Mouse (Mus musculus) spleen, postnatal 10 days (tissue): Measurements from ENCODE around the gene Ppargc1a.

Source experiments
- DNase-seq, 2 experiments: peaks; one replicate each; pipeline ENCODE4 v3.0.0; 2021 to 2022; ENCODE audit warnings: low spot score in 2 of 2

Gene Ppargc1a

DNA sequence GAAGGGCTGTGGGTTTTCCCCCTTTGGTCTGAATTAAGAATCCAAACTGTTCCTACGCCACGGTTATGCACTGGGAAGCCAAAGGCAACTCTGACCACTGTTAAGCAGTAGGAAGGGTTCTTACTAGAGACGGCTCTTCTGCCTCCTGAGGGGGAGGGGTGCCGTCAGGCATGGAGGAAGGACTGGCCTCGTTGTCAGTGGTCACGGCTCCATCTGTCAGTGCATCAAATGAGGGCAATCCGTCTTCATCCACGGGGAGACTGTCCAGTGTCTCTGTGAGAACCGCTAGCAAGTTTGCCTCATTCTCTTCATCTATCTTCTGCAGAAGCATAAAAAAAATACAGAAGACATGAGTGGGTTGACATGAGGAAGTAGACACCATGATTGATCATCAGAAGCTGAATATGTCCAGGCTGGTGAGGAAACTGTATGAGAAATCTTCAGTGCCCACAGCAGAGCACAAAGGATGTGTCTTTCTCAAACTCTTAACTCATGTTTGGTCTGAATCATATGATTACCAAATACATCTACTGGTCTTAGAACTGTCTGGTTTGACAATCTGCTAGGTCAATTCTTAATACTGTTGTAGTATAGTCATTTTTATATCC, 69.5 kb downstream of the Ppargc1a start:
- no peak for DNase-seq

DNA sequence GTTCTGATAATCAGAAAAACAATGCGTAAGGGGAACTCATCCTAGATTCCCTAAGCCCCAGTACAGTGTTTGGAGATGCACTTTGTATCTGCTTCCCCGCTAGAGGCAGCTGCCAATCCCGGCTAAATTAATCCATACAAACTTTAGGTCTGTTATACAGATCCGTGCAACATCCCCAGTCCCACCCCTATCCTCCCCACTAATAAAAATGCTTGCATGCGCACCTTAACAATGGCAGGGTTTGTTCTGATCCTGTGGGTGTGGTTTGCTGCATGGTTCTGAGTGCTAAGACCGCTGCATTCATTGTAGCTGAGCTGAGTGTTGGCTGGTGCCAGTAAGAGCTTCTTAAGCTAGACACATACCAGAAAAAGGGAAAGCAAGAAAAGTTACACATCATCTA, 72.1 kb downstream of the Ppargc1a start:
- no peak for DNase-seq

DNA sequence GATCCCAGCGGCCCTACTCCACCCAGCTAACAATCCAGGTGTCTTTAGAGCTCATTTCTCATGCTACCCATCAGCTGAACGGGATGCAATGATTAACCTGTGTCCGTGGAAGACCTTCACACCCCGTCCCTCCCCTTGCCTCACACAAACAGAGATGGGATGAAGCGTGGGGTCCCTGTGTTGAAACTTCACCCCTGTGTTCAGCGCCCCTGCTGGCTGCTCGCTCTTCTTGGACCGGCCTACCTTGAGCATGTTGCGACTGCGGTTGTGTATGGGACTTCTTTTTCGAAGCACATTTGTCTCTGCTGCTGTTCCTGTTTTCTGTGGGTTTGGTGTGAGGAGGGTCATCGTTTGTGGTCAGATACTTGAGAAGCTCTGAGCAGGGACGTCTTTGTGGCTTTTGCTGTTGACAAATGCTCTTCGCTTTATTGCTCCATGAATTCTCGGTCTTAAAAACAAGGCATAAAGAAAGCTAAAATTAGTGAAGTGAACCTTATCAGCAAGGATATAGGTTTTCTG, 73.1 kb downstream of the Ppargc1a start:
- DNase-seq: no peak

DNA sequence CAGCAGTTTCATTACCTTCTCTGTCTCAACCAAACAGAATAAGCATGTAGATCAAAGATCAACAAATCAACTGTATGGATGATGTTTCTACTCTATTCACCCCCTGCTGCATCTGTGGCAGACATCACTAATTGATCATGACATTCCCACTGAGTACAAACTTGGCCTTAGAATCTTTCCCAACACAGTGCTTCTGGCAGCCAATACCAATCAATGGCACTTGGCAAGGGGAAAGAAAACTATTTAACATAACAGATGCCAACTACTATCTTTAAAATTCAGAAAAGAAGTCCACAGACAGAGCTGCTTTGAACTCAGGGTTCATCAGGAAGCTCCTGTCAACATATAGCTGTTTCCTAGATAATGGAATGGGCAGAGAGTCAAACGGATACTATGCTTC, 83.8 kb downstream of the Ppargc1a start:
- DNase-seq: no peak

DNA sequence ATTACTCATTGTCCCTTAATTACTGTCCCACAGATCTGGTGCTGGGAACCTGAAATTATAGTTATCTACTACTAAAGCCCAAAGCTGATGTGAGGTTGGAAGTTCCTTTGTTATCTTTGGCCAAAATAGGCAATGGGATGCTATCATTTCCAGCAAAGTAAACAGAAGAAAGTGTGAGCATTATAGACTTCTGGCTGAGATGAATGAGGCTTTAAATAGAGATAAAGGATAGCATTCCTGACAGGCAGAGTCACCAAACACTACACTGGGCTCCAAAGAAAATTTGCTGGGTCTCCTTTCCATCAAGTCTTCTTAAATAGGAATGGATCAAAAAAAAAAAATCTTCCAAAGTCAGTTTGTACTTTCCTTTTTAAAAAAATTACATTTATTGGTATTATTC, 87.7 kb downstream of the Ppargc1a start:
- no peak for DNase-seq

DNA sequence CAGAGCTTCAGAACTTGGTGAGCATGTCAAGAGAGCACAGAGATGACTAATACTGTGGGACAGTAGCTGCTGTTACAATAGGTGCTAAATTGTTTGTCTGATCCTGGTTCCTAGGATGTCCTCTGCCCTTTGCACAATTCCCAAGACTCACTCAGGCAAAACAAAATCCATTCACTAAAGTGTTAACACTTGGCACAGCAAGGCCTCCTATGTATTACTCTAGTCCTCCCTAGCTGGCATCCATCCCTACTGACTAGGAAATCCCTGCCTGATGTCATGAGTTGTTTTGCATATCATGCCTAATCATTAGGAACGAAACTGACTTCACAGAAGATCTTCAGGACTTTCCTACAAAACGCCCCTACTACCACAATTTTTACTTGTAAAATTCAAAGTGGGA, 88.1 kb downstream of the Ppargc1a start:
- DNase-seq: no peak

- DNase-seq: no peak
Measured at GRCm38 (mm10) chr5:51478319-51478994, 89.1 kb downstream of the Ppargc1a start.

- DNase-seq: no peak
Measured at GRCm38 (mm10) chr5:51477140-51477539, 90.4 kb downstream of the Ppargc1a start.

- no peak for DNase-seq
Measured at GRCm38 (mm10) chr5:51475034-51475541, 92.4 kb downstream of the Ppargc1a start.

DNA sequence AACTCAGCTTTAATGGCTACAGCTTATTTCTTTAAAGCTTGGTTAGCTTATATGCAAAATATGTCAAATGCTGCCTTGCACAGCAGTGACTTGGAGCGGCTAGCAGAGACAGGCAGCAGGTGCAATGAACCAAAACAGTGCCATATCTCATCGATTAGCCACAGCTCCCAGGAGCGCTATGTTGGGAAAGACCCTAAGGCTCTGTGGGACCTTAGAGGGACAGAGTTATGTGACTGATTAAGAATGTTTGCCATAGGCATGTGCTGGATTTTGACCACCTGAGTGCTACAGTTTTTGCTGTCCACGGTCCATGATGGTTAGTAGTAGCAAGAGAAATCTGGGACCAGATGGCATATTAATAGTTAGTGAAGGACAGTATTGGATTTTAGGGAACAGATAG, 95.9 kb downstream of the Ppargc1a start:
- no peak for DNase-seq

GRCm38 (mm10) chr5:51466036-51466435, 101.5 kb downstream of the Ppargc1a start:
- DNase-seq: no peak

DNA sequence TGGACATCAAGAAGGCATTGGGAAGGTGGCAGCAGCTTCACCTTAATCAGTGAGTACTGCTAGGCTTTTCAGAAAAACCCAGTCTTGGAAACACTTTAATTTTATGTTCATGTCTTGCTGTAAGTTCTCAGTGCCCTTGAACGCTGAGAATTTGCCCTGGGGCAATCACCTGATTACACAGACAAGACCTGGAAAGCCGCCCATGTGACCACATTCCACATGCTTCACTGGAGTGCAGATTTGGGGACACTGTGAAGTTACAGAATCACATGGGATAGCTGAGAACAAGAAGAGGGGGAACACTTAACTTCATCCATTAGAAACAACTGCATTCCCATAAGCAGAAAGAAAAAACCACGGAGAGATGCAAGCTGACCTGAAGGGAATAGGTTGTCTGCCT, 115.5 kb downstream of the Ppargc1a start:
- no peak for DNase-seq

DNA sequence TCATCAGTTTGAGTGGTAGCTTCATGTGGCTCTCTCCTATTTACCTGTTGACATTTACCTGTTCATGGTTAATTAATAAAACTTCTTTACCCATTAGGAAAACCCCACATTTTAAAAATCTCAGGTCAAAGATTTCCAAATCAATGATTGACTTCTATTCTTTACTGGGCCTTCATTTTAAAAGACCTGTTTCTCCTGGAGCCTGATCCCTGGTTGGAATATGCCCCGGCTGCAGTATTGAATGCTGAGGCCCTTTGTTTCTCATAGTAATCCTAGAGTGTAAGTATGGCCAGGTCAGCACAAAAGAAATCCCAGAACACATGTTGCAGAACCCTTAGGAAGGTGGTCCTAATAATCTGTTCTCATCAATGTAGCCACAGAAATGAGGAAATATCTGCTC, 119.9 kb downstream of the Ppargc1a start:
- no peak for DNase-seq

DNA sequence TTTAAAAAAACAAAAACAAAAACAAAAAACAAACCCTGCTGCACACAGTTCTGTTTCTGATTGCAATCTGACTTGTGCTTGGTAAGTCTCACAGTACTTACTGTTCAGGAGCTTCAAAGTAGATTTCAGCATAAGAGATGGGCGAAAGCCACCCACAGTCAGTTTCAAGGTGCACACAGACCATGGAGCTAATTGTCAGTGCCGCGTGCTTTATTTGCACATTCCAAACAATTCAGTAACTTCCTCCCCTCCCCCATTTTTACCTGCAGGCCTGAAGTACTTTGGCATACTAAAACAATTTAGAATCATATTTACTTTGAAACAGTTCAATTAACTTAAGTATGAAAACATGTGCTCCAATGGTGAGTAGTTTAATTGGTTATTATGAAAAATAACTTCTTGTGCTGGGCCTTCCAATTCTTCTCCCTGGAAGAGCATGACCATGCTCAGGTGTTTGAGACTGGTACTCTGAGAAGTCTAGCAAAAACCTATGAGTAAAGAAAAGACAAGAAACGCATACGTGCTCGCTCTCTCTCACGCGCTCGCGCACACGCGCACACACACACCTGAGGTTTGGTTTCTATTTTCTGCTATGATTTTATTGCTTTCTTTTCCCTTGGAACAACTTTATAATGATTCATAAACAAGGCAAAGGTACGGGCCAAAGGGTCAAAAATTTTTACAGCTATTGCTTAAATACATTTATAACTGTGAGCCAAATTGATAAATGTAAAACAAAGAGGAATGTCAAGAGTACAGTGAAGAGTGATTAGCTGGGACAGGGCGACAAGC, 121.0 kb downstream of the Ppargc1a start:
- DNase-seq: no peak

- no peak for DNase-seq
Measured at GRCm38 (mm10) chr5:51445726-51446125, 121.8 kb downstream of the Ppargc1a start.

GRCm38 (mm10) chr5:51439773-51440172, 127.8 kb downstream of the Ppargc1a start:
- no peak for DNase-seq

DNA sequence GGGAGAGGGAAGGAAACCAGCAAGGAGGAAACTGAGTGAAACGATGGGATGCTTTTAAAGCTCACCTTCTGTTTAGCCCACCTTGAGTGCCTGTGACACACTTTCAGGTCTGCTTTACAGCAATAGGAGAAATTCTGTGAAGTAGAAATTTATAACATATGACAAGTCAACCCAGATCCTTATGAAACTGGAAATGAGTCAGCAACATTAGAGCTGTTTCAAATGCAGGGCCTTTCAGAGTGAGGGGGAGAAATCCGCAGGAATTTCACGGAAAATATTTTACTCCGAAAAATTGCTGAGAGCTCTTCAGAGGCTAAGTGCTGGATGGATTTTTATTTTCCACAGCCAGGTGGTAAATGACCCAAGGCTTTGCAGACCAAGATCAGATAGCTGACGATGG, 133.6 kb downstream of the Ppargc1a start:
- DNase-seq: no peak

GRCm38 (mm10) chr5:51432532-51432931, 135.0 kb downstream of the Ppargc1a start:
- DNase-seq: no peak

DNA sequence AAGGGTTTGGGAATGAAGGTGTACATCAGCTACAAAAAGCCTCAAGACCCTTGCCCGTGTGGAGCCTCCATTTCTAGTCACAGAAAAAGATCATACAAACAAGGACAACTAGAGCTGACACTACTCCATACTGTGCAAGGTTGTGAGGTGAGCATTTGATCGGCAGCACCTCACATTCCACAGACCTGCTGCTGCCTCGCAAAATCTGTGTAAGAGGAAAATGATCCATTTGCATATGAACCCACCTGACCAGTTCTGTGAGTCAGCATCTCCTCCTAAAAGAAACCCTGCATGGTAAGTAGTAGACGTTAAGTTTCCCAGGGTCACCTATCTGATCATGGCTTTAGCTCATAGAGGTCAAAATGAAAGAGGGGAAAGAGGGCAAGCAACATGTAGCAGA, 135.5 kb downstream of the Ppargc1a start:
- DNase-seq: no peak

DNA sequence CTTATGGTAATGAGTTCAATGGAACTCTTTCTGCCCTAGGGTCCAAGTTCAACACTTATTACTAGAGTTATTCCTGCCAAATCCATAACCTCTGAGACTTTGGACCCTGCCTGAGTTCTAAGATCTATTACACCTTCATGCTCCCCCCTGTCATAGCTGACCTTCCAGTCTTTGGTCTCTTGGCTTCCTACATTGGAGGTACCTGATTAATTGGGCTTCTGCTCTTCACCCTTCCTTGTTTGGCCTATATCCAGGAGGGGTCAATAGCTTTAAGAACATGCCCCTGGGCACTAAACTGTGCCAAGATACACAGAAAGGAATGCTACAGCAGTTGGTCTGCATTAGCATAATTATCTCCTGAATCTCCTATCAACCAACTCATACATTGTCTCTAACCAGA, 141.1 kb downstream of the Ppargc1a start:
- DNase-seq: no peak

GRCm38 (mm10) chr5:51416377-51416776, 151.1 kb downstream of the Ppargc1a start:
- no peak for DNase-seq

GRCm38 (mm10) chr5:51415456-51415855, 152.1 kb downstream of the Ppargc1a start:
- no peak for DNase-seq
